ENCODE assay signal across 30 mouse cellular contexts in the genomic region with DNA sequence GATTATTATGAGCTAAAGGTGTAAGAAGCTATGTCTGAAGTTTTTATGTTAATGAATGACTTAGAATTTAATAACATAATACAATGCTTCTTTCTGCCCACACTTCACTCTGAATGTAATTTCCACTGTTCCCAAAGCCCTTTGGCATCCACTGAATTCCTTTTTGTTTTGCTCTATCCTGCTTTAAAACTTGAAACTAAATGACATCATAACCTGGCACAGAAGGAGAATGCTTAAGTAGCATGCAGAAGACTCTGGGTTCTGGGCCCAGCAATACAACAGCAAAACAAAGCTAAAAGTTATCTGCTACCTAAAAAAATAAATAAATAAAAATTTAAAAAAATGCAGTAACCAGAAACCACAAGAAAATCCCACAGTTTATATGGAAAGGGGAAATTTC. TPM values are rescaled to one million over a fixed set of nuclear protein-coding genes. Genes with fewer than 3 reads are reported as not detected.
"Had no signal": no experiment of that assay in that cellular context is flagged by ENCODE, and none has a peak within 500 bp of the region (broad histone marks: within the 10 kb centered on the region; RNA-seq: fewer than 3 reads in every experiment).

No protein-coding gene starts in this region.

- ATAC-seq: midbrain, embryonic 13.5 days had no signal

- H3K4me2 ChIP-seq: liver, embryonic 13.5 days; midbrain, embryonic 13.5 days; neural tube, embryonic 12.5 days; neural tube, embryonic 15.5 days; stomach, embryonic 15.5 days had no signal

- H3K27me3 ChIP-seq: liver, embryonic 13.5 days; midbrain, embryonic 13.5 days; neural tube, embryonic 12.5 days; neural tube, embryonic 15.5 days; stomach, embryonic 15.5 days had no signal

- H3K4me1 ChIP-seq: liver, embryonic 13.5 days; midbrain, embryonic 13.5 days; neural tube, embryonic 12.5 days; neural tube, embryonic 15.5 days; stomach, embryonic 15.5 days had no signal

- H3K9ac ChIP-seq: liver, embryonic 13.5 days; midbrain, embryonic 13.5 days; neural tube, embryonic 12.5 days; neural tube, embryonic 15.5 days; stomach, embryonic 15.5 days had no signal

- DNase-seq: kidney, postnatal 25 days; layer of hippocampus, adult 9-11 months; liver, embryonic 13.5 days; lung, adult 2 months; lung, postnatal 14 days; lung, postnatal 4 days; right cerebral cortex, adult 18-20 months; right cerebral cortex, postnatal 14 days; spleen, adult 18-20 months; thymus, postnatal 25 days had no signal

- H3K4me3 ChIP-seq: layer of hippocampus, adult 2 months; left cerebral cortex, adult 2 months; liver, embryonic 13.5 days; midbrain, embryonic 13.5 days; neural tube, embryonic 12.5 days; neural tube, embryonic 15.5 days; stomach, embryonic 15.5 days had no signal

- H3K9me3 ChIP-seq: liver, embryonic 13.5 days; midbrain, embryonic 13.5 days; neural tube, embryonic 12.5 days; neural tube, embryonic 15.5 days; stomach, embryonic 15.5 days had no signal

- H3K36me3 ChIP-seq: liver, embryonic 13.5 days; midbrain, embryonic 13.5 days; neural tube, embryonic 12.5 days; neural tube, embryonic 15.5 days; stomach, embryonic 15.5 days had no signal

- H3K27ac ChIP-seq: kidney, postnatal 0 days; layer of hippocampus, adult 2 months; left cerebral cortex, adult 2 months; liver, embryonic 13.5 days; midbrain, embryonic 13.5 days; neural tube, embryonic 12.5 days; neural tube, embryonic 15.5 days; stomach, embryonic 15.5 days had no signal

RNA-seq across cellular contexts. Expression of gene Nme8, which starts 23.0 kb away (rescaled TPM):
- total RNA-seq: layer of hippocampus, adult 2 months; layer of hippocampus, postnatal 25 days; left cerebral cortex, adult 2 months; left cerebral cortex, postnatal 10 days; left cerebral cortex, postnatal 36 days; liver, adult 2 months; megakaryocyte progenitor cell, adult 5-6 weeks; megakaryocyte-erythroid progenitor cell, adult 5-6 weeks had no signal
- polyA plus RNA-seq: kidney, embryonic 14.5 days; kidney, postnatal 0 days; large intestine, adult 2 months; limb, embryonic 11.5 days; limb, embryonic 14.5 days; liver, adult 2 months; liver, embryonic 13.5 days; liver, embryonic 16.5 days; lung, adult 2 months; lung, embryonic 16.5 days; midbrain, embryonic 13.5 days; neural tube, embryonic 12.5 days; neural tube, embryonic 15.5 days; stomach, embryonic 15.5 days; thymus, postnatal 0 days had no signal
